In genomic region chr5:107110089-107110879, GRCm38 (mm10) we compare ENCODE assay signal across 8 mouse cellular contexts.
DNase-seq lines count a peak whose midpoint lies in the region; ATAC-seq and TF ChIP-seq lines count a peak whose summit lies in the region.

No protein-coding gene starts in this region.

- H3K9ac ChIP-seq in kidney, embryonic 15.5 days: no peak overlapping the region
- no peak overlapping the region; the same call in 1 of the 2 replicates for H3K9ac ChIP-seq in intestine, postnatal 0 days (ENCODE audit: low read depth, low read length)
- no peak overlapping the region for H3K9ac ChIP-seq in neural tube, embryonic 11.5 days (ENCODE audit: low read length)

- TF ChIP-seq CTCF in intestine, postnatal 0 days (IDR thresholded peaks at IDR 0.05; ENCODE audit: low read depth): no peak

- 30% methylated on average over 13 of the region's 13 CpGs for WGBS in kidney, embryonic 15.5 days
- 33% methylated on average over 13 of the region's 13 CpGs for WGBS in intestine, postnatal 0 days
- whole genome bisulfite sequencing in neural tube, embryonic 11.5 days: 50% methylated on average over 13 of the region's 13 CpGs

- no peak overlapping the region for H3K4me3 ChIP-seq in kidney, embryonic 15.5 days (replicated peaks)
- no peak overlapping the region for H3K4me3 ChIP-seq in intestine, postnatal 0 days (ENCODE audit: low read depth, low read length)
- no peak overlapping the region for H3K4me3 ChIP-seq in neural tube, embryonic 11.5 days (ENCODE audit: low read depth, low read length)

- peaks cover 12% of the 10 kb centered on the region; the same call in 1 of the 2 replicates for H3K36me3 ChIP-seq in kidney, embryonic 15.5 days
- no peaks in the 10 kb centered on the region; the same call in 1 of the 2 replicates for H3K36me3 ChIP-seq in intestine, postnatal 0 days (ENCODE audit: control insufficient read depth, insufficient read depth)
- no peaks in the 10 kb centered on the region for H3K36me3 ChIP-seq in neural tube, embryonic 11.5 days (ENCODE audit: control insufficient read depth, insufficient read depth, low read length)

- H3K27ac ChIP-seq in kidney, embryonic 15.5 days: peak overlapping the region; percentile 91
- no peak overlapping the region for H3K27ac ChIP-seq in intestine, postnatal 0 days (ENCODE audit: low read depth, low read length)
- peak overlapping the region; percentile 44; the same call in 1 of the 2 replicates for H3K27ac ChIP-seq in neural tube, embryonic 11.5 days (ENCODE audit: low read depth, low read length)

- DNase-seq in kidney, postnatal 10 days: no peak
- peak; percentile 72 for DNase-seq in embryo, embryonic 11 days
- peak; percentile 29 for DNase-seq in neural tube, embryonic 11.5 days (ENCODE audit: low spot score)
- no peak for DNase-seq in thymus, postnatal 25 days
- no peak for DNase-seq in yolk sac, embryonic 10.5 days (ENCODE audit: low spot score)

- H3K4me1 ChIP-seq in kidney, embryonic 15.5 days: peaks cover 37% of the 10 kb centered on the region
- H3K4me1 ChIP-seq in intestine, postnatal 0 days (replicated peaks; ENCODE audit: control insufficient read depth, insufficient read depth, low read length): peaks cover 12% of the 10 kb centered on the region
- peaks cover 18% of the 10 kb centered on the region for H3K4me1 ChIP-seq in neural tube, embryonic 11.5 days (ENCODE audit: control insufficient read depth, insufficient read depth, low read length)

- H3K27me3 ChIP-seq in kidney, embryonic 15.5 days: no peaks in the 10 kb centered on the region
- no peaks in the 10 kb centered on the region for H3K27me3 ChIP-seq in intestine, postnatal 0 days (replicated peaks; ENCODE audit: control insufficient read depth, insufficient read depth, low read length)
- H3K27me3 ChIP-seq in neural tube, embryonic 11.5 days (ENCODE audit: control insufficient read depth, insufficient read depth, low read length): no peaks in the 10 kb centered on the region

- H3K4me2 ChIP-seq in kidney, embryonic 15.5 days: peak overlapping the region; percentile 7; the same call in 1 of the 2 replicates
- H3K4me2 ChIP-seq in intestine, postnatal 0 days (replicated peaks; ENCODE audit: low read depth): no peak overlapping the region
- H3K4me2 ChIP-seq in neural tube, embryonic 11.5 days (ENCODE audit: low read depth): no peak overlapping the region

- peak; percentile 66 for ATAC-seq in kidney, embryonic 15.5 days (replicated peaks; ENCODE audit: low FRiP score)
- ATAC-seq in intestine, postnatal 0 days: peak; percentile 81
- no peak for ATAC-seq in neural tube, embryonic 11.5 days (ENCODE audit: insufficient read depth, low FRiP score, low TSS enrichment)
- ATAC-seq in erythroblast, adult 5-6 weeks (replicated peaks; ENCODE audit: low FRiP score, poor library complexity, severe bottlenecking): no peak

- H3K9me3 ChIP-seq in kidney, embryonic 15.5 days (replicated peaks): no peaks in the 10 kb centered on the region
- no peaks in the 10 kb centered on the region for H3K9me3 ChIP-seq in intestine, postnatal 0 days (ENCODE audit: control insufficient read depth)
- no peaks in the 10 kb centered on the region for H3K9me3 ChIP-seq in neural tube, embryonic 11.5 days (ENCODE audit: control insufficient read depth, low read length)

Comparison
In these comparisons a context has a peak if more than half of its experiments do, and no peak if none do; other contexts are left out.
1. ATAC-seq: peak in kidney, embryonic 15.5 days (single experiment) and intestine, postnatal 0 days (single experiment); none in neural tube, embryonic 11.5 days (single experiment) and erythroblast, adult 5-6 weeks (single experiment).
2. DNase-seq: peak in embryo, embryonic 11 days (single experiment) and neural tube, embryonic 11.5 days (single experiment); none in kidney, postnatal 10 days (single experiment), thymus, postnatal 25 days (single experiment) and yolk sac, embryonic 10.5 days (single experiment).